Mouse (Mus musculus): ENCODE measurements at regions not wholly inside any gene's neighbourhood (a gene's known extent, or its start where the extent isn't known, plus 50 kb on each side); places are given as distances from the start of the nearest gene placed in this dataset.

- no peak for TF ChIP-seq CTCF (IDR thresholded peaks at IDR 0.05; ENCODE audit: extremely low read depth, insufficient read length, insufficient replicate concordance, low read depth, low read length)
- TF ChIP-seq POLR2A (IDR thresholded peaks at IDR 0.05; ENCODE audit: low read depth, low read length) = no peak
Measured at GRCm38 (mm10) chr5:77481811-77482210, 74.0 kb upstream of the Igfbp7 start.

All from small intestine, adult 2 months (tissue).